Mouse (Mus musculus) intestine, postnatal 0 days (tissue): ENCODE measurements around the gene 2310011J03Rik. TPM values are rescaled to one million over a fixed set of nuclear protein-coding genes. Genes with fewer than 3 reads are reported as not detected.

ENCODE experiments used
- ATAC-seq: fragments of 200-750 bp; cut with Nextera tagmentation; 2 replicates; pipeline ENCODE4 v1.8.0; 2017; ENCODE audit warnings: mild to moderate bottlenecking, moderate TSS enrichment, moderate library complexity
- H3K27ac ChIP-seq: fragments of 300-500 bp; sonication (generic); 2 replicates; pipeline ENCODE4 v1.5.1; 2014; ENCODE audit warnings: mild to moderate bottlenecking, low read depth, low read length, moderate library complexity
- H3K27me3 ChIP-seq: fragments of 300-500 bp; sonication (generic); replicated peaks from 2 replicates; pipeline ENCODE4 v1.6.1; 2014; ENCODE audit warnings: low read length, mixed read lengths; ENCODE audit not compliant: control insufficient read depth, insufficient read depth
- H3K36me3 ChIP-seq: fragments of 300-500 bp; sonication (generic); 2 replicates; pipeline ENCODE4 v1.6.1; 2014; ENCODE audit warnings: mild to moderate bottlenecking, moderate library complexity; ENCODE audit not compliant: control insufficient read depth, insufficient read depth
- H3K4me1 ChIP-seq: fragments of 300-500 bp; sonication (generic); replicated peaks from 2 replicates; pipeline ENCODE4 v1.6.1; 2014; ENCODE audit warnings: antibody characterized with exemption, low read length, mixed read lengths; ENCODE audit not compliant: control insufficient read depth, insufficient read depth
- H3K4me2 ChIP-seq: fragments of 300-500 bp; sonication (generic); replicated peaks from 2 replicates; pipeline ENCODE4 v1.6.1; 2014; ENCODE audit warnings: low read depth, mild to moderate bottlenecking, moderate library complexity
- H3K4me3 ChIP-seq: fragments of 300-500 bp; sonication (generic); 2 replicates; pipeline ENCODE4 v1.5.1; 2014; ENCODE audit warnings: low read depth, low read length
- H3K9ac ChIP-seq: fragments of 300-500 bp; sonication (generic); 2 replicates; pipeline ENCODE4 v1.6.1; 2014; ENCODE audit warnings: mild to moderate bottlenecking, low read depth, low read length
- H3K9me3 ChIP-seq: fragments of 300-500 bp; sonication (generic); 2 replicates; pipeline ENCODE4 v1.6.1; 2016; ENCODE audit warnings: mixed run types; ENCODE audit not compliant: control insufficient read depth
- CTCF ChIP-seq: sonication (generic); IDR thresholded peaks from 2 replicates; pipeline ENCODE4 v1.5.1; 2016; ENCODE audit warnings: low read depth, mild to moderate bottlenecking, control low read depth, antibody characterized with exemption, moderate library complexity
- WGBS: fragments of 180-500 bp; shearing (Covaris S2); extraction: QIAGEN DNeasy Blood & Tissue Kit; methylation state at CpG from one replicate; pipeline ENCODE4 v1.1.7; 2014; 5-methylcytosine and 5-hydroxymethylcytosine counted together
- microRNA-seq: library from miRNA; unstranded; fragments of <30 nt; microRNA quantifications from one replicate; pipeline ENCODE4, GENCODE M21; 2016
- polyA plus RNA-seq: library from polyadenylated mRNA; unstranded; fragments of >200 nt; fragmentation: Nextera tagmentation; extraction: Ambion mirVana; gene quantifications from 2 replicates; pipeline ENCODE4 v1.2.1, GENCODE M21; 2015

The 2310011J03Rik gene
- polyA plus RNA-seq, 1 experiment from 2014 or later, result 87.6 TPM

- H3K4me1 ChIP-seq, result 0 out of 2 replicates have a peak, but pooled peaks cover 6% of the 10 kb centered on the region
- 55% methylated on average over 2 of the region's 2 CpGs for WGBS
- TF ChIP-seq CTCF, result no peak
- peaks cover 17% of the 10 kb centered on the region for H3K36me3 ChIP-seq
- H3K9me3 ChIP-seq, result no peaks in the 10 kb centered on the region
- no peak overlapping the region for H3K9ac ChIP-seq
- peak overlapping the region; percentile 87 for H3K27ac ChIP-seq
- H3K27me3 ChIP-seq, result no peaks in the 10 kb centered on the region
- H3K4me3 ChIP-seq, result no peak overlapping the region
- no peak for ATAC-seq
- H3K4me2 ChIP-seq, result peak overlapping the region; percentile 40; the same call in 1 of the 2 replicates
These were observed 50.2 kb downstream of the 2310011J03Rik start for GRCm38 (mm10) chr10:80270099-80270498.

Small RNA genes lying within 50 kb of the gene (microRNA-seq; reads per million reads assigned to microRNA genes)
- 1.1 reads per million for gene Mir6911

Other genes starting within 250 kb of the 2310011J03Rik start
- gene Sbno2, start 215.0 kb downstream of the 2310011J03Rik start, polyA plus RNA-seq, result 9.8 and 11.1 TPM in 2 replicates
- 11.7 and 12.4 TPM in 2 replicates for gene Stk11, start 204.7 kb downstream of the 2310011J03Rik start, polyA plus RNA-seq
- 1,009 and 1,013 TPM in 2 replicates for gene Atp5d, start 181.9 kb downstream of the 2310011J03Rik start, polyA plus RNA-seq
- 2.1 and 2.7 TPM in 2 replicates for gene Cbarp, start 179.7 kb downstream of the 2310011J03Rik start, polyA plus RNA-seq
- gene Midn, start 172.3 kb downstream of the 2310011J03Rik start, polyA plus RNA-seq, result 18.1 and 19.5 TPM in 2 replicates
- gene Cirbp, start 154.6 kb downstream of the 2310011J03Rik start, polyA plus RNA-seq, result 222 and 228 TPM in 2 replicates
- 12.7 and 13.9 TPM in 2 replicates for gene 1600002K03Rik, start 147.6 kb downstream of the 2310011J03Rik start, polyA plus RNA-seq
- 3.5 and 3.8 TPM in 2 replicates for gene Efna2, start 141.1 kb downstream of the 2310011J03Rik start, polyA plus RNA-seq
- 21.9 and 22.5 TPM in 2 replicates for gene Mum1, start 94.1 kb downstream of the 2310011J03Rik start, polyA plus RNA-seq
- 584 and 605 TPM in 2 replicates for gene Ndufs7, start 71.4 kb downstream of the 2310011J03Rik start, polyA plus RNA-seq
- 30.1 and 37.2 TPM in 2 replicates for gene Gamt, start 59.5 kb downstream of the 2310011J03Rik start, polyA plus RNA-seq
- 26.6 and 29.0 TPM in 2 replicates for gene Dazap1, start 59.1 kb downstream of the 2310011J03Rik start, polyA plus RNA-seq
- 708 and 727 TPM in 2 replicates for gene Rps15, start 28.1 kb downstream of the 2310011J03Rik start, polyA plus RNA-seq
- 1.1 and 1.6 TPM in 2 replicates for gene Apc2, start 24.6 kb downstream of the 2310011J03Rik start, polyA plus RNA-seq
- gene Pcsk4, start 9.0 kb upstream of the 2310011J03Rik start, polyA plus RNA-seq, result 13.1 and 18.8 TPM in 2 replicates
- gene Reep6, start 9.4 kb upstream of the 2310011J03Rik start, polyA plus RNA-seq, result 261 and 282 TPM in 2 replicates
- gene Adamtsl5, start 27.9 kb upstream of the 2310011J03Rik start, polyA plus RNA-seq, result 46.7 and 50.4 TPM in 2 replicates
- 0.09 and 0.20 TPM in 2 replicates for gene Plk5, start 35.9 kb upstream of the 2310011J03Rik start, polyA plus RNA-seq
- 3.2 and 4.2 TPM in 2 replicates for gene Mex3d, start 67.1 kb upstream of the 2310011J03Rik start, polyA plus RNA-seq
- gene Mbd3, start 79.0 kb upstream of the 2310011J03Rik start, polyA plus RNA-seq, result 48.0 and 51.0 TPM in 2 replicates
- gene Uqcr11, start 86.3 kb upstream of the 2310011J03Rik start, polyA plus RNA-seq, result 1,032 and 1,082 TPM in 2 replicates
- gene Tcf3, start 113.1 kb upstream of the 2310011J03Rik start, polyA plus RNA-seq, result 34.1 and 34.5 TPM in 2 replicates
- gene Onecut3, start 174.3 kb upstream of the 2310011J03Rik start, polyA plus RNA-seq, result 0.05 and 0.09 TPM in 2 replicates
- 0.03 TPM in 2 replicates for gene Atp8b3, start 218.6 kb upstream of the 2310011J03Rik start, polyA plus RNA-seq
- gene Rexo1, start 241.0 kb upstream of the 2310011J03Rik start, polyA plus RNA-seq, result 9.1 and 10.1 TPM in 2 replicates